Mouse (Mus musculus): ENCODE measurements around the gene 4932414N04Rik. TPM values are rescaled to one million over a fixed set of nuclear protein-coding genes. Genes with fewer than 3 reads are reported as not detected.

4932414N04Rik gene
- total RNA-seq, 2 experiments from 2014 or later: not detected

DNA sequence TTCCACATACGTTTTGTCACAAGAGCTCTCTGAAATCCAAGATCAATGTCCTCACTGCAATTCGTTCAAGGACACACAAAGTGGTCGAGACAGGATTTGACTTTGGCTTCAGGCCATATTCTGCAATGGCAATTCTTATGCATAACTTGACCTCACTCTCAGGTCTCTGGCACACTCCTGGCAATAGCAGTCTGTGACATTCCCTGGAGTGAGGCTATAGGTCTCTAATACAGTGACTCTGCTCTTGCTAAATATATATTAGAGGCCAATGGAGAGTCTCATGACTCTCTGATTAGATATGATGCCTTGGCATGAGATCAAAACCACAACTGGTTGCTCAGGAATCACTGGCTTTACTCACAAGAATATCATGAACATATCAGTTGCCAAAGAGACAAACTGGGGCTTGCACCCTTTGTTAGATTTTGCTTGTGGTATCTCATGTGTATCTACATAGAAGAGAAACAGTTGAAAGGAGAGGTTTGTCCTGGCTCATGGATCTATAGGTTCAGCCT, 130.9 kb downstream of the 4932414N04Rik start:
- H3K4me3 ChIP-seq: no peak overlapping the region
- DNase-seq (ENCODE audit: low spot score in 2 of 2): no peak
- TF ChIP-seq CTCF (conservative IDR thresholded peaks at IDR 0.05): no peak
- H3K27ac ChIP-seq: no peak overlapping the region

DNA sequence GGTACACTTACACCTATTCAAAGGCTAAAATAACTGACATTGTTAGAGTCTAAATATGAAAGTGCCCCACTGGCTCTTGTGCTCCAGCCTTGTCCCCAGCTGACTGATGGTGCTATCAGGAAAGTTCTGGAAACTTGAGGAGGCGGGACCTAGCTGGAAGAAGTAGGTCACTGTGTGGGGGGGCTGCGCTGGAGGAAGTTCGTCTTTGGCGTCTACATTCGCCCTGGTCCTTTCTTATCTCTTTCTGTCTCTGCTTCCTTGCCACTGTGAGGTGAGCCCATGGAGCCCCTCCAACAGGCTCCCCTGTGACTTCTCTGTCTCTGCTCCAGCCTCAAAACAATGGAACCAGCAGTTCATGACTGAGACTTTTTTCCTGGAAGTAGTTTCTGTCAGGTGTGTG, 136.0 kb downstream of the 4932414N04Rik start:
- Histone ChIP-seq H3K4me3 (no peak overlapping the region), H3K27ac (no peak overlapping the region)
- DNase-seq (ENCODE audit: low spot score in 2 of 2): no peak
- no peak for TF ChIP-seq CTCF (conservative IDR thresholded peaks at IDR 0.05)

DNA sequence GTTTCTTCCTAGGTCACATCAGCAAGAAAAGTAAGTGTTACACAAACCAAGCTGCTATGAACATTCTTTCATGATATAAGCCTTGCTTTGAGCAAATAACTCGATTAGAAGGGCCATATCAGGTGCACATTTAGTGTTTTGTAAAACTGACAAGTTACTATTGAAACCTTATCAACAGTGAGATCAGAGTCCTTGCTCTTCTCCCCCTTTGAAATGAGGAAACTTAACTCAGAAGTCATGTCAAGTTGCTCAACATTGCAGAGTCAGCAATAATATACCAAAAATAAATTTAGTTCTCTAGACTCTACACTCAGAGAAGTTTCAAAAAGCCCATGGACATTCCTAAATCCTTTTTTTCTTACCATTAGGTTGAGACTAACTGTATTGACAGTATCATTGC, 137.2 kb downstream of the 4932414N04Rik start:
- H3K27ac ChIP-seq: no peak overlapping the region
- H3K4me3 ChIP-seq: no peak overlapping the region
- TF ChIP-seq CTCF (conservative IDR thresholded peaks at IDR 0.05): no peak
- no peak for DNase-seq (ENCODE audit: low spot score in 2 of 2)

DNA sequence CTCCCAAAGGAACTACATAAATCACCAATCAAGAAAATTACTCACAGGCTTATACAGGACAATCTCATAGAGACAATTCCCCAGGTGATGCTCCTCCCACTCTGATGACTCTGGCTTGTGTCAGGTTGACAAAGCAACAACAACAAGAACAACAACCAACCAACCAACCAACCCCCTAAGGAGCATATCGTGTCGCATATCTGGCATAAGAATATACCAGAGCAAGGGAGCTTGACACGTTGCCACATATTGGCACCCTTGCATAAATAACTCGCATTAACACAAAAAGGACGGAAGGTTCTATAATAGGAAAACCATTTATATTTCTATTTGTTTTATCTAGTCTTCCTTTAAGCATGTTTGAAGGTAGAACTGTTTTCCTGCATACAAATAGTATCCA, 137.9 kb downstream of the 4932414N04Rik start:
- no peak for TF ChIP-seq CTCF (conservative IDR thresholded peaks at IDR 0.05)
- no peak for DNase-seq (ENCODE audit: low spot score in 2 of 2)
- Histone ChIP-seq H3K4me3 (peak overlapping the region; percentile 13; the same call in 1 of the 2 replicates), H3K27ac (no peak overlapping the region)

GRCm38 (mm10) chr2:68794616-68795015, 138.3 kb downstream of the 4932414N04Rik start:
- H3K4me3 ChIP-seq: peak overlapping the region; percentile 13
- DNase-seq (ENCODE audit: low spot score in 2 of 2): no peak

DNA sequence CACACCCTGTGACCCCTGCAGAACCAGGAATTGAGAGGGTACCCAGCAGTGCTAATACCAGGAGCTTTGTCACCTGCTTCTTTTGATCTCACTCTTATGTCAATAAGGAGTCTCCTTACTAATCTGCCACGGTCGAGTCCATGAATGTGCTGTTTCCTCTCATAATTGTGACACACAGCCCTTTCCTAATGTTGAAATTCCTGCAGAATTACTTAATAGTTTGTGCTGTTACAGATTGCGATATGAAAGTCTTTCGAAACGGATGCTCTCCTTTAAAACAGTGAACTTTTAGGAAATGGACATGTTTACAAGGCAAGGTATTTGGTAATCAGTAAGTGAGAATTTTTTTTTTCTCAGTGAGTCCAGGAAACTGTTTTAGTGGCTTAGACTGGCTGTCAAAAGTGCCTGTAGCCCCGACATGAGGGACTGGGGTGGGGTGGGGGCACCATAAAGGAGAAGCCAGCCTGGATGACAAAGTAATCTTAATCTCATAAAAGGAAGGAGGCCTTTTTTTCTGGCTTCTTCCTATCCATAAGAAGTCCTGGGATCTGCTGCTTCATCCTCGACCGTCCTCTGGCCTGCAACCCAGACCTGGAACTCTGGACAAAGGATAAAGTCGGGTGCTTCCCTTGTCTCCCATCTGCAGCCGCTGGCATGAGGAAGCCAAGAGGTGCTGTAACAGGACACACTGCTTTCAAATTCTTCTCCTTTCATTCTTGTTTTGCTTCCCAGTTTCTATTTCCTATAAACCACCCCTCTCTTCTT, 139.9 kb downstream of the 4932414N04Rik start:
- no peak overlapping the region for H3K4me3 ChIP-seq
- TF ChIP-seq CTCF (conservative IDR thresholded peaks at IDR 0.05): no peak
- no peak for DNase-seq (ENCODE audit: low spot score in 2 of 2)
- H3K27ac ChIP-seq: no peak overlapping the region

More at GRCm38 (mm10) chr2:68794616-68795015, 138.3 kb downstream of the 4932414N04Rik start:
- TF ChIP-seq CTCF (conservative IDR thresholded peaks at IDR 0.05): no peak
- H3K27ac ChIP-seq: no peak overlapping the region

DNA sequence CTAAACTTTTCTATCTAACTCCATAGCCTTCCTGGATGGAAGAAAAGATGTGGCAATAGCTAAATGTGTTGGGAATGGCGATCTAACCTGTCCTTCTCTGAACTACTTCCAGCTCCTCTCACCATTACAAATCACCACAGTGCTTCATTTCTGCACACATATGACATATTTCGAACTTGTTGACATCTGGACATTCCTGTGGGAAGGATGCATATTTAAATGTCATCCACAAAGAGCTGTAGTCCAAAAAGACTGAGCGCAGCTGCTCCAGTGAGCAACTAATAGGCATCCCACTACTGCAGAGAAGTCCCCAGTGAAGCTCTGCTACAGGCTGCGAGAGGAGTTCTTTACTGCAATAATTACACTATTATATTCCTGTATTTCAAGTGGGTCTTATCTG, 140.8 kb downstream of the 4932414N04Rik start:
- H3K4me3 ChIP-seq: no peak overlapping the region
- H3K27ac ChIP-seq: no peak overlapping the region
- no peak for TF ChIP-seq CTCF (conservative IDR thresholded peaks at IDR 0.05)
- no peak for DNase-seq (ENCODE audit: low spot score in 2 of 2)

Other genes with a start within 250 kb of the 4932414N04Rik start
- gene Stk39, start 184.2 kb upstream of the 4932414N04Rik start, total RNA-seq (2021): 10 to 100 TPM; 71.8 to 75.3 TPM
- gene 4933409G03Rik, start 74.1 kb upstream of the 4932414N04Rik start, total RNA-seq (2021): not detected
- 10 to 100 TPM; 92.2 to 97.2 TPM for gene Cers6, start 205.0 kb downstream of the 4932414N04Rik start, total RNA-seq (2021)

Data from layer of hippocampus, adult 2 months (tissue).